Mouse (Mus musculus) cortical plate, adult 2 months (tissue): ENCODE data around the gene Methig1.

ENCODE experiments used
- CTCF ChIP-seq: fragments of 200-500 bp; IDR thresholded peaks from 2 replicates; pipeline ENCODE4 v1.5.1; 2011; ENCODE audit warnings: mild to moderate bottlenecking, control low read depth, low read length; ENCODE audit not compliant: insufficient read depth; ENCODE audit errors: extremely low read depth
- POLR2A ChIP-seq: fragments of 200-500 bp; IDR thresholded peaks from 2 replicates; pipeline ENCODE4 v1.6.1; 2011; ENCODE audit warnings: mild to moderate bottlenecking, low read length, control low read depth; ENCODE audit not compliant: insufficient read depth; ENCODE audit errors: extremely low read depth

DNA sequence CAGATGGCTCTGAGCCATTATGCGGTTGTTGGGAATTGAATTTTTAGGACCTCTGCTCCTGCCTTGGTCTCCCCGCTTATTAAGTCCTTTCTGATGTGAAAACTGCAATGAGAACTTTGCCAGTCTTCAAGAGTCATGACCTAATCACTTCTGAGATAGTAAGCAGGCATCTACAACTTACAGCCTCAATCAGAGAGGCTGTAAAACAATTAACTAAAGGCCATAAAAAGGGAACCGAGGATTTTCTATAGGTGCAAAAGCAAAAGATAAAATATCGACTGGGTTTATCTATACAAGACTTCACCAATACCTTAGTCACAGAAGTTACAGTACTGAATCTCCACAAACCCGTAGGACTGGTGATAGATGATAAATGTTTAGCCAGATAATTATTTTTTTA is 2.9 kb downstream of the Methig1 start:
- TF ChIP-seq CTCF (no peak), POLR2A (no peak)
